Mouse (Mus musculus) cerebellum, adult 8-10 months (tissue): ENCODE data around the gene Tead4.
"Not testable (repeated sequence)": the region's sequence is repeated elsewhere in the genome, so short reads cannot be mapped to it uniquely, and the experiment has no call there.

Source experiments
- DNase-seq: peaks from one replicate; pipeline ENCODE4 v3.0.0; 2022

The Tead4 gene

GRCm38 (mm10) chr6:128234206-128234605, 66.4 kb downstream of the Tead4 start:
- DNase-seq, result peak; percentile 41

DNA sequence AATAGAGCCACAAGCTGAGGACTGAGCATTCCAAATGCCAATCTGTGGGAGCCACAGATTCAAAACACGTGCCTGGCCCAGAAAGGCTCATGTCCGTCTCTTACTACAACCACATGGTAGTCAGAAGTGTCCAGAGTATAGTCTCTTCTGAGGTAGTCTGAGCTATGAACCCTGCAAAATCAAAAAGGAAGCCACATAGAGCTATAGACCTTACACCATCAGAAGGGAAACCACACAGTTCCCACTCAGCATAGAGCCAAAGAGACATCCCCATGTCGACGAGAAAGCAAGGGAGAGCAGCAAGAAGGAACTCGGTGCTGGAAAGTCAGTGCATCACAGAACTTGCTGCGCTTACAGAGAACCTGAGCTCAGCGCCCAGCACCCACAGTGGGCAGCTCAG, 68.4 kb downstream of the Tead4 start:
- no peak for DNase-seq

GRCm38 (mm10) chr6:128231741-128232140, 68.9 kb downstream of the Tead4 start:
- DNase-seq, result no peak

GRCm38 (mm10) chr6:128227438-128228017, 73.1 kb downstream of the Tead4 start:
- no peak for DNase-seq

GRCm38 (mm10) chr6:128226941-128227340, 73.7 kb downstream of the Tead4 start:
- DNase-seq, result no peak

DNA sequence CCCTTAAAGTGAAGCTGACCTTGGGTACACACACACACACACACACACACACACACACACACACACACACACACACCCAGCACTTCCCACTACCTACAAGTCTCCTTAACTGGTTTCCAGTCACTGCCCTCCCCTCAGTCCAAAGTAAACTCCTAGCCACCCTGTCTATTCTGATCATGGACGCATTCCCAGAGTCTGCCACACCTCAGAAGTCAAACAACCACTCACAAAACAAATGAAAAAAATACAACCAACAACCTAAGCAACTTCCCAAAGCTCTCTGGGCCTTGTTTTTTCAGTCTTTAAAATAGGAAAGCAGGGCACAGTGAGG, 74.8 kb downstream of the Tead4 start:
- no peak for DNase-seq

DNA sequence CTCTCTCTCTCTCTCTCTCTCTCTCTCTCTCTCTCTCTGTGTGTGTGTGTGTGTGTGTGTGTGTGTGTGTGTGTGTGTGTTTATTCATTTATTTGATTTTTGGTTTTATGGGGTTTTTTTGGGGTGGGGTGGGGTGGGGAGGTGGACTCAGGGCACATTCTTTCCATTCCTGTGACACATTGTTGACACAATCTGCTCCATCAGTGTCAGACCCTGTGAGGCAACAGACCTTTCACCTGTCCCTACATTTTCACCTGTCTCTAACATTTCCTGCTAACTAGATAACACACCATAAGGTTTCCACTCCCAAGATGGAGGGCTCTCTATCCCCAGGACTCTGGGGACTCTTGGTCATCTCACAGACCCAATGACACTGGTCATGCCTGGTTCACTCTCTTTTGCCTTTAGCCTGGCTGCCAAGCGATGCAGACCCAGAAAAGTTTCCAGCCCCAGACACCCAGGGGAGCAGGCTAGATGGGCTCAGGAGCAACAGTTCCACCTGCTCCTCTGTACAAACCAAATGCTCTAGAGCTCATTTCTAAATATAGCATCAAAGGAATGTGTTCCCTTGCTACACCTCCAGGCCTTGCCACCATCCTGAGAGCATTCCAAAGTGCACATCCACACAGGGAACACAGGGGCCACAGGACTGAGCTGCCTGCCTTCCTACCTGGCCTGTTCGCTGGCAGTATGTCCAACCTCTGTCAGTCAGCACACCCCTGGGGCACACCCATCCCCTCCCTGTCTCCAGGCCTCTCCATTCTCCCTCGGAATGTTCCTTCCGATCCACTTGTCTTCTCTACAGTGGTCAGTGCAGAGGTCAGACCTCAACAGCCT, 75.4 kb downstream of the Tead4 start:
- no peak for DNase-seq

DNA sequence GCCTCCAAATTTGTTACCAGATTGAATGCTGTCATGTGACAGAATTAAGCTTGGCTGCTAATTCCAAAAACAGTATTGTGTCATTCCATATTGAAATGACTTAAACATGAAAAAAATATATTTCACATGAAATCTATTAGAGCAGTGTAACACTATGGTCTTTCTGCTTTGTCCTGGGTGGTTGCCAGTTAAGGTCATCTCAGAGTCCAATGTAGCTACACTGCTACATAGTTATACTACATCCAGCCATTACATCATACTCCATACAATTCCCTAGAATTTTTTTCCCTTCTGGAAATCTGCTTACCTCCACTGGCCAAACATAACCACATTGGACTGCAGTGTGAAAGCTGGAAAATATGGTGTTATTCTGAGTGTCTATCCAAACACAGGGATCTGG, 77.5 kb downstream of the Tead4 start:
- DNase-seq, result no peak

DNA sequence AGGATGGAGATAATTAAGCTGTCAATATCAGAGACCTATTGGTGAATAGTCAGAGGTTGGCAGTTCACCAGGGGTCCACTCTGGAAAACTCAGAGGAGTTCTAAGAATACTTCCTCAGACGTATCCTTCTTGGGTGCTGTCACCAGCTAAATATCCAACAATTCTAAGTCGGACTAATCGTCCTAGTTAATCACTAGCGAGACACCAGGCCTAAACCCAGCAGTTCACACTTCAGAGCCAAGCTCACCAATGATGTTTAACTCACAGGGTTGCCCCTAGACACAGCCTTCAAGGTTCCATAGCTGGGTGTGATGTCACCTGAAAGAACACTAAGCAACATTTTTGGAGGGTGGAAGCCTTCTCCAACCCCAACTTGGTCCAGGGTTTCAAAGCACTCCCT, 85.6 kb downstream of the Tead4 start:
- DNase-seq, result not testable (repeated sequence)

- not testable (repeated sequence) for DNase-seq
These were observed 91.4 kb downstream of the Tead4 start for GRCm38 (mm10) chr6:128209199-128209598.

- DNase-seq, result no peak
These were observed 92.0 kb downstream of the Tead4 start for GRCm38 (mm10) chr6:128208491-128209170.

- DNase-seq, result no peak
These were observed 97.1 kb downstream of the Tead4 start for GRCm38 (mm10) chr6:128203557-128203956.

DNA sequence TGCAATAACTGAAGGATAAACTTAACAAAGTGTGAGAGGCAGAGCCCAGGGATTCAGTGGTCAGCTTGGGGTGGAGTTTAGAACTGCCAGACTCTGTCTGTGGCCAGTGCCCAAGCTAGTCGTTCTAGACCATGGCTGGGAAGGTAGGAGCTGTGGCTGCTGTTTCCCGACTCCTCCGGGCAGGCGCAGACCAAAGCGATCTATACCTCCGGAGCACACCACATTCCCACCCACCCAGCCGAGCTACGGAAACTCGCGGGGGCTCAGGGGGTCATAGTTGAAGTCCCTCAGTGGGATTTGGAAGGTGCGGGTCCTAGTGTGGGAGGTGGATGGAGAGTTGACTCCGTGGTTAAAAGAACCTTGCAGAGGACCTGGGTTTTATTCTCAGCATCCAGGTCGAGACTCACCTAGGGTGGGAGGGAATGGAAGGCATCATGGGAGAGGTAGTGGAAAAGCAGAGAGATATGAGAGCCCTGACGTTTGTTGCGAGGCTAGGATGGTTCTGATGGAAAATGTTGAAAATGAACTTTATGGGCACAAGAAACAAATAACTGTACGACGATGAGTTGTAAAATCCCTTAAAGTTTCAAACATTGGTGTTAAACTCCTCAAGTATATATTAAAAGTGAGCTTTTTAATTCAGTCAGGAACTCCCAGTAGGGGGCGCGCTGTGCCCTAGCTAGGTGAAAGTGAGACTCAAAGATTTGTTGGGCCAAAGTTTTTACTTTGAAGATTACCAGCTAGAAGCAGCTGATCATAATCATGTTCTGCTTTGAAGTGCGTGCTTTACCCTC, 99.6 kb downstream of the Tead4 start:
- DNase-seq, result peak; percentile 73

- peak; percentile 100 for DNase-seq
These were observed 100.3 kb downstream of the Tead4 start for GRCm38 (mm10) chr6:128200116-128200846.

GRCm38 (mm10) chr6:128183521-128183920, 117.1 kb downstream of the Tead4 start:
- no peak for DNase-seq

DNA sequence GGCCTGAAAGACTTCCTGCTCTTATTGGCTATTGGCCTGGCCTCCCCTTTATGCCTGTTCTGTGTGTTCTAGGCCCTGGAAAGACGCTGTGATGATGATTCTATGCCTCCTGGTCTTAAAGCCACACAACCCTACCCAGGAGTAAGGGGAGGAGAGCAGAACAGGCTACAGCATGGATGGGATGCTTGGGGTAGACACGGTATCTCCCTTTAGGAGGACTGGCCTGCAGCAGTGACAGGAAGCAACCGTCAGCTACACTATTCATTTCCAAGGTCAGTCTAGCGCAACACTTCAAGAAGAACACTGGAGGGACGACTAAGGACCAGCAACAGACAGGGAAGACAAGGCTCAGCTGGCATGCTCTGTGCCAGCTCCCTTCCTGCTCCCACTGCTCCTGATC, 119.4 kb downstream of the Tead4 start:
- DNase-seq, result no peak

- DNase-seq, result no peak
These were observed 121.0 kb downstream of the Tead4 start for GRCm38 (mm10) chr6:128179651-128180050.

DNA sequence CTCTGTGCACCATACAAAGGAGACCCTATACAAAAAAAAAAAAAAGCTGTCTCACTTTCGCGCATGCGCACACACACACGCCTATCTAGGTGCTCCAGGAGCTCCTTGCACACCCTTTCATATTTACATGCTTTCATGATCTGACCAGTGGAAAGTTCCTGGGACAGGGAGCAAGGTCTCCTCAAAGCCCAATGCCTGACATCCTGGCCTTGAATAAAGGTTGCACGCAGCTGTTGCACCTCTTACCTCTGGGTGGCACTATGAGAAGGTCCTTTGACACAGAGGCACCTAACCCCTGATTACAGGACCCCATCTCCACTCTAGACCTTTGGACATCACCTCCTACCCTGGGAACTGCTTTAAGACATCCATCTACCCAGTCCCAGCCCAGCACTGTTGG, 121.4 kb downstream of the Tead4 start:
- DNase-seq, result no peak

- DNase-seq, result no peak
These were observed 121.9 kb downstream of the Tead4 start for GRCm38 (mm10) chr6:128178681-128179080.
